Mouse (Mus musculus): Measurements from ENCODE around the gene Defb29.
A peak's percentile ranks its signal among the peaks of the same experiment; 100 is the strongest.

- TF ChIP-seq POLR2A (IDR thresholded peaks at IDR 0.05; ENCODE audit: borderline replicate concordance, control insufficient read depth, low read depth, low read length) (no peak), CTCF (IDR thresholded peaks at IDR 0.05; ENCODE audit: control insufficient read depth, insufficient read depth, low read length) (peak; percentile 42; the same call in 1 of the 2 replicates)
Measured at GRCm38 (mm10) chr2:152553774-152554423, 14.0 kb upstream of the Defb29 start.
